Mouse (Mus musculus) CH12.LX (cell line): ENCODE data around the gene Pdzd2. TPM values are rescaled to one million over a fixed set of nuclear protein-coding genes. Genes with fewer than 3 reads are reported as not detected.

Experiments used
- DNase-seq: peaks from one replicate; pipeline ENCODE4 v3.0.0-alpha.2; 2013; ENCODE audit errors: extremely low read depth
- H3K27ac ChIP-seq: 2 replicates; pipeline ENCODE4 v1.5.1; 2012; ENCODE audit warnings: low read depth, mild to moderate bottlenecking, control low read depth, moderate library complexity; ENCODE audit not compliant: insufficient read depth
- H3K27me3 ChIP-seq: replicated peaks from 2 replicates; pipeline ENCODE3; 2012; ENCODE audit warnings: inconsistent platforms
- H3K36me3 ChIP-seq, 2 experiments: replicated peaks in 1 of 2; 2 replicates each; pipeline versions ENCODE3 to v1.6.1; 2012; ENCODE audit warnings: inconsistent platforms in 1 of 2, low read length in 1 of 2, mild to moderate bottlenecking in 1 of 2, mixed read lengths in 1 of 2, moderate library complexity in 1 of 2; ENCODE audit not compliant: control insufficient read depth in 1 of 2, insufficient read depth in 1 of 2
- H3K4me1 ChIP-seq, 2 experiments: 2 replicates each; pipeline ENCODE4 v1.6.1; 2012; ENCODE audit warnings: inconsistent platforms in 1 of 2, moderate library complexity in 1 of 2; ENCODE audit not compliant: insufficient read depth in 2 of 2, control insufficient read depth in 1 of 2
- H3K4me2 ChIP-seq: 2 replicates; pipeline ENCODE4 v1.6.1; 2012; ENCODE audit warnings: low read depth, mild to moderate bottlenecking, control low read depth; ENCODE audit not compliant: poor library complexity, insufficient read depth, severe bottlenecking
- H3K4me3 ChIP-seq, 3 experiments: fragments of 150-350 bp in 1 of 3; sonication (generic) in 1 of 3; replicated peaks in 1 of 3; 2 replicates each; pipeline versions ENCODE3 to v1.5.1; 2011 to 2012; ENCODE audit warnings: low read depth in 2 of 3, low read length in 2 of 3, mild to moderate bottlenecking in 2 of 3, moderate library complexity in 2 of 3, control low read depth in 1 of 3, improper control_type of control experiment in 1 of 3, inconsistent platforms in 1 of 3, mixed read lengths in 1 of 3; ENCODE audit not compliant: poor library complexity in 1 of 3
- H3K79me2 ChIP-seq: replicated peaks from 2 replicates; pipeline ENCODE4 v1.6.1; 2012; ENCODE audit warnings: mild to moderate bottlenecking, moderate library complexity; ENCODE audit not compliant: control insufficient read depth, poor library complexity, insufficient read depth, severe bottlenecking; ENCODE audit errors: extremely low read depth
- H3K9ac ChIP-seq: 2 replicates; pipeline ENCODE4 v1.6.1; 2012; ENCODE audit warnings: low read depth, mild to moderate bottlenecking, control low read depth, moderate library complexity; ENCODE audit not compliant: insufficient read depth
- H3K9me3 ChIP-seq: replicated peaks from 2 replicates; pipeline ENCODE3; 2012; ENCODE audit warnings: low read length, inconsistent platforms, mixed read lengths
- BHLHE40 ChIP-seq: IDR thresholded peaks from 2 replicates; pipeline ENCODE4 v1.6.1; 2011; ENCODE audit warnings: mild to moderate bottlenecking, low read depth, low read length, improper control_type of control experiment
- CHD1 ChIP-seq: IDR thresholded peaks from 2 replicates; pipeline ENCODE4 v1.6.1; 2012; ENCODE audit warnings: low read depth, low read length, improper control_type of control experiment, inconsistent platforms
- CTCF ChIP-seq, 2 experiments: IDR thresholded peaks in 1 of 2; conservative IDR thresholded peaks in 1 of 2; 2 replicates each; pipeline ENCODE4 v1.5.1; 2011 to 2012; ENCODE audit warnings: low read depth in 2 of 2, low read length in 2 of 2, improper control_type of control experiment in 1 of 2, inconsistent platforms in 1 of 2, mild to moderate bottlenecking in 1 of 2, moderate library complexity in 1 of 2
- EP300 ChIP-seq: IDR thresholded peaks from 2 replicates; pipeline ENCODE4 v1.6.1; 2011; ENCODE audit warnings: low read length, improper control_type of control experiment
- ETS1 ChIP-seq: conservative IDR thresholded peaks from 2 replicates; pipeline ENCODE4 v1.6.1; 2012; ENCODE audit warnings: low read depth, mild to moderate bottlenecking, inconsistent platforms, low read length, improper control_type of control experiment, moderate library complexity
- IRF4 ChIP-seq: IDR thresholded peaks from 2 replicates; pipeline ENCODE4 v1.6.1; 2014; ENCODE audit warnings: low read depth, mild to moderate bottlenecking, inconsistent platforms, low read length, improper control_type of control experiment
- JUN ChIP-seq: IDR thresholded peaks from 2 replicates; pipeline ENCODE4 v1.6.1; 2011; ENCODE audit warnings: low read depth, mild to moderate bottlenecking, low read length, improper control_type of control experiment, moderate library complexity; ENCODE audit not compliant: insufficient read depth
- JUND ChIP-seq: conservative IDR thresholded peaks from 2 replicates; pipeline ENCODE4 v1.6.1; 2011; ENCODE audit warnings: low read depth, low read length, improper control_type of control experiment
- MAFK ChIP-seq: IDR thresholded peaks from 2 replicates; pipeline ENCODE4 v1.6.1; 2011; ENCODE audit warnings: low read length, improper control_type of control experiment; ENCODE audit not compliant: insufficient replicate concordance
- MAX ChIP-seq: IDR thresholded peaks from 2 replicates; pipeline ENCODE4 v1.6.1; 2011; ENCODE audit warnings: low read length, improper control_type of control experiment
- MAZ ChIP-seq: IDR thresholded peaks from 2 replicates; pipeline ENCODE4 v1.6.1; 2012; ENCODE audit warnings: low read depth, mild to moderate bottlenecking, inconsistent platforms, low read length, improper control_type of control experiment, moderate library complexity
- MEF2A ChIP-seq: IDR thresholded peaks from 2 replicates; pipeline ENCODE4 v1.6.1; 2014; ENCODE audit warnings: low read depth, mild to moderate bottlenecking, inconsistent platforms, low read length, improper control_type of control experiment, borderline replicate concordance
- RAD21 ChIP-seq: IDR thresholded peaks from 2 replicates; pipeline ENCODE4 v1.6.1; 2011; ENCODE audit warnings: low read depth, mild to moderate bottlenecking, low read length, improper control_type of control experiment, moderate library complexity
- SMC3 ChIP-seq: IDR thresholded peaks from 2 replicates; pipeline ENCODE4 v1.6.1; 2011; ENCODE audit warnings: low read depth, low read length, improper control_type of control experiment
- TBP ChIP-seq: conservative IDR thresholded peaks from 2 replicates; pipeline ENCODE4 v1.6.1; 2011; ENCODE audit warnings: low read depth, low read length, improper control_type of control experiment
- TCF12 ChIP-seq: IDR thresholded peaks from 2 replicates; pipeline ENCODE4 v1.6.1; 2014; ENCODE audit warnings: low read depth, mild to moderate bottlenecking, inconsistent platforms, low read length, improper control_type of control experiment
- USF2 ChIP-seq: conservative IDR thresholded peaks from 2 replicates; pipeline ENCODE4 v1.6.1; 2011; ENCODE audit warnings: low read depth, low read length, improper control_type of control experiment
- ZC3H11A ChIP-seq: IDR thresholded peaks from 2 replicates; pipeline ENCODE4 v1.6.1; 2012; ENCODE audit warnings: low read depth, mild to moderate bottlenecking, inconsistent platforms, low read length, improper control_type of control experiment
- ZKSCAN1 ChIP-seq: IDR thresholded peaks from 2 replicates; pipeline ENCODE4 v1.6.1; 2012; ENCODE audit warnings: low read depth, inconsistent platforms, low read length, improper control_type of control experiment, borderline replicate concordance
- ZNF384 ChIP-seq: IDR thresholded peaks from 2 replicates; pipeline ENCODE4 v1.6.1; 2012; ENCODE audit warnings: low read depth, low read length, improper control_type of control experiment, inconsistent platforms
- dilution Hi-C: fragments of 300-500 bp; cut with MboI; formaldehyde crosslinking; loops from 2 replicates; pipeline ENCODE4 v1.14.3; 2020; ENCODE audit warnings: low sequenced_read_pairs; ENCODE audit not compliant: extremely low pct_unique_long_range_greater_than_20kb, extremely low pct_ligation_motif_present
- in situ Hi-C: fragments of 300-500 bp; cut with MboI; formaldehyde crosslinking; loops from 3 replicates; pipeline ENCODE4 v1.14.3; 2019; ENCODE audit warnings: low sequenced_read_pairs, low pct_ligation_motif_present, low pct_unique_long_range_greater_than_20kb, mixed read lengths
- polyA plus RNA-seq: library from polyadenylated mRNA; unstranded; fragments of >175 nt; gene quantifications from 2 replicates; pipeline ENCODE4 v1.2.1, GENCODE M21; 2012; ENCODE audit warnings: low read depth; ENCODE audit not compliant: insufficient read length
- total RNA-seq, 2 experiments: library from RNA; depleted of rRNA; stranded (reverse); fragments of 300-350 nt in 1 of 2; fragments of >200 nt in 1 of 2; gene quantifications; 2 replicates each; pipeline ENCODE4 v1.2.3; 2012 to 2014

The Pdzd2 gene
- total and polyA plus RNA-seq, 3 experiments = 0.04 to 0.24 (median 0.17) TPM

- no peak for TF ChIP-seq ZC3H11A
- no peak for TF ChIP-seq TCF12
- TF ChIP-seq MAFK = no peak
- TF ChIP-seq USF2 = no peak
- TF ChIP-seq JUND = no peak
- TF ChIP-seq ETS1 = no peak
- no peak for TF ChIP-seq MEF2A
- no peaks in the 10 kb centered on the region for H3K79me2 ChIP-seq
- H3K4me3 ChIP-seq = no peak overlapping the region
- DNase-seq = no peak
- no peak overlapping the region for H3K4me2 ChIP-seq
- in situ Hi-C loops (loop anchor here (10.0 kb wide), 1 partner anchor 167 kb away; no protein-coding TSS in a partner anchor), dilution Hi-C loops (no loop called here)
- no peaks in the 10 kb centered on the region for H3K27me3 ChIP-seq
- H3K36me3 ChIP-seq = peaks cover 2 to 37% of the 10 kb centered on the region in 2 experiments
- no peak overlapping the region for H3K9ac ChIP-seq
- no peak overlapping the region for H3K27ac ChIP-seq
- no peaks in the 10 kb centered on the region for H3K4me1 ChIP-seq
- no peaks in the 10 kb centered on the region for H3K9me3 ChIP-seq
These were observed 377.6 kb downstream of the Pdzd2 start for GRCm38 (mm10) chr15:12362001-12362700.

GRCm38 (mm10) chr15:12360519-12361212 is 379.1 kb downstream of the Pdzd2 start:
- H3K36me3 ChIP-seq = peaks cover 8 to 49% of the 10 kb centered on the region in 2 experiments
- H3K79me2 ChIP-seq = no peaks in the 10 kb centered on the region
- dilution Hi-C loops = no loop called here
- no peak for DNase-seq
- no peaks in the 10 kb centered on the region for H3K9me3 ChIP-seq
- H3K27ac ChIP-seq = no peak overlapping the region
- no peaks in the 10 kb centered on the region for H3K4me1 ChIP-seq
- no peak overlapping the region for H3K4me3 ChIP-seq
- H3K9ac ChIP-seq = no peak overlapping the region
- TF ChIP-seq MAFK = no peak
- TF ChIP-seq CHD1 = no peak
- TF ChIP-seq IRF4 = no peak
- no peak for TF ChIP-seq BHLHE40
- TF ChIP-seq TBP = no peak
- no peak for TF ChIP-seq JUND
- no peak for TF ChIP-seq ZNF384
- TF ChIP-seq RAD21 = no peak
- no peak for TF ChIP-seq MAX
- TF ChIP-seq MAZ = no peak
- TF ChIP-seq SMC3 = no peak
- TF ChIP-seq CTCF (conservative IDR thresholded peaks at IDR 0.05 in 1 of 2, IDR thresholded peaks at IDR 0.05 in 1 of 2; ENCODE audit: low read depth in 2 of 2, low read length in 2 of 2) = no peak
- no peak for TF ChIP-seq ZKSCAN1
- TF ChIP-seq JUN = no peak
- TF ChIP-seq EP300 = no peak
- H3K4me2 ChIP-seq = no peak overlapping the region
- in situ Hi-C loops = loop anchor here (10.0 kb wide), 1 partner anchor 166 kb away; no protein-coding TSS in a partner anchor
- no peaks in the 10 kb centered on the region for H3K27me3 ChIP-seq
